Mouse (Mus musculus) liver, embryonic 16.5 days (tissue): ENCODE results near the gene Pex11b. TPM values are rescaled to one million over a fixed set of nuclear protein-coding genes. Genes with fewer than 3 reads are reported as not detected.

Experiments
- ATAC-seq: fragments of 200-750 bp; cut with Nextera tagmentation; 2 replicates; pipeline ENCODE4 v1.8.0; 2017; ENCODE audit warnings: low read depth, mild to moderate bottlenecking, moderate number of reproducible peaks, moderate library complexity
- H3K27ac ChIP-seq: fragments of 300-500 bp; sonication (generic); 2 replicates; pipeline ENCODE4 v1.5.1; 2014; ENCODE audit warnings: mild to moderate bottlenecking, low read length
- H3K27me3 ChIP-seq: fragments of 300-500 bp; sonication (generic); 2 replicates; pipeline ENCODE4 v1.6.1; 2014; ENCODE audit warnings: low read depth, low read length, mixed read lengths; ENCODE audit not compliant: control insufficient read depth, insufficient read depth
- H3K36me3 ChIP-seq: fragments of 300-500 bp; sonication (generic); 2 replicates; pipeline ENCODE4 v1.6.1; 2014; ENCODE audit warnings: mild to moderate bottlenecking; ENCODE audit not compliant: control insufficient read depth, insufficient read depth
- H3K4me1 ChIP-seq: fragments of 300-500 bp; sonication (generic); 2 replicates; pipeline ENCODE4 v1.6.1; 2014; ENCODE audit warnings: low read depth, low read length, mixed read lengths; ENCODE audit not compliant: control insufficient read depth
- H3K4me2 ChIP-seq: fragments of 300-500 bp; sonication (generic); 2 replicates; pipeline ENCODE4 v1.6.1; 2014; ENCODE audit warnings: low read depth, low read length, mixed read lengths
- H3K4me3 ChIP-seq: fragments of 300-500 bp; sonication (generic); 2 replicates; pipeline ENCODE4 v1.5.1; 2014; ENCODE audit warnings: low read depth, mild to moderate bottlenecking, low read length
- H3K9ac ChIP-seq: fragments of 300-500 bp; sonication (generic); 2 replicates; pipeline ENCODE4 v1.6.1; 2014; ENCODE audit warnings: low read depth, low read length
- H3K9me3 ChIP-seq: fragments of 300-500 bp; sonication (generic); replicated peaks from 2 replicates; pipeline ENCODE4 v1.6.1; 2016; ENCODE audit warnings: low read length; ENCODE audit not compliant: control insufficient read depth
- WGBS: fragments of 180-500 bp; shearing (Covaris S2); extraction: QIAGEN DNeasy Blood & Tissue Kit; methylation state at CpG from one replicate; pipeline ENCODE4 v1.1.7; 2014; ENCODE audit not compliant: insufficient replicate concordance; 5-methylcytosine and 5-hydroxymethylcytosine counted together
- polyA plus RNA-seq: library from polyadenylated mRNA; unstranded; fragments of >200 nt; fragmentation: Nextera tagmentation; extraction: Ambion mirVana; gene quantifications from 2 replicates; pipeline ENCODE4 v1.2.1, GENCODE M21; 2015

The Pex11b gene
- polyA plus RNA-seq, result 14.5 and 15.3 TPM in 2 replicates

- ATAC-seq, result peak; percentile 88
- peak within 1 kb of the TSS; percentile 81 for H3K4me3 ChIP-seq
- H3K27me3 ChIP-seq, result no peaks in the 10 kb centered on the region
- peak within 1 kb of the TSS; percentile 96 for H3K9ac ChIP-seq
- H3K36me3 ChIP-seq, result peaks cover 9% of the 10 kb centered on the region
- H3K27ac ChIP-seq, result peak within 1 kb of the TSS; percentile 85
- H3K9me3 ChIP-seq, result no peaks in the 10 kb centered on the region
- peak within 1 kb of the TSS; percentile 83 for H3K4me2 ChIP-seq
- peaks cover 32% of the 10 kb centered on the region for H3K4me1 ChIP-seq
- 2% methylated on average over 60 of the region's 60 CpGs for WGBS
Measured at GRCm38 (mm10) chr3:96634928-96635879, at the start of gene Pex11b, which contains the start of gene Gm42957. Gene Pex11b, plus strand, starts transcription at chr3:96635376. Gene Gm42957, plus strand, starts transcription at chr3:96635474.

- no peak overlapping the region for H3K4me3 ChIP-seq
- H3K27me3 ChIP-seq, result peaks cover 9% of the 10 kb centered on the region
- H3K36me3 ChIP-seq, result 0 out of 2 replicates have a peak, but pooled peaks cover 3% of the 10 kb centered on the region
- no peak overlapping the region for H3K27ac ChIP-seq
- peaks cover 9% of the 10 kb centered on the region for H3K4me1 ChIP-seq
- no peak overlapping the region for H3K9ac ChIP-seq
- H3K4me2 ChIP-seq, result no peak overlapping the region
- 66% methylated on average over 4 of the region's 4 CpGs for whole genome bisulfite sequencing
- H3K9me3 ChIP-seq, result no peaks in the 10 kb centered on the region
- ATAC-seq, result no peak
Measured at GRCm38 (mm10) chr3:96590657-96591056, 44.5 kb upstream of the Pex11b start.

- Histone ChIP-seq H3K4me2 (peak overlapping the region; percentile 88), H3K4me1 (peaks cover 29% of the 10 kb centered on the region), H3K27me3 (peaks cover 36% of the 10 kb centered on the region), H3K27ac (peak overlapping the region; percentile 91), H3K9me3 (no peaks in the 10 kb centered on the region), H3K36me3 (0 out of 2 replicates have a peak, but pooled peaks cover 3% of the 10 kb centered on the region), H3K4me3 (peak overlapping the region; percentile 83), H3K9ac (peak overlapping the region; percentile 88)
- WGBS, result 1% methylated on average over 10 of the region's 10 CpGs
- ATAC-seq, result no peak
Measured at GRCm38 (mm10) chr3:96593374-96593773, 41.8 kb upstream of the Pex11b start.

GRCm38 (mm10) chr3:96593790-96594560, 41.2 kb upstream of the Pex11b start, which contains the start of gene Polr3gl:
Gene Polr3gl, minus strand, starts transcription at chr3:96594181.
- WGBS, result 0% methylated on average over 36 of the region's 38 CpGs
- peak within 1 kb of the TSS; percentile 88 for H3K4me2 ChIP-seq
- H3K4me3 ChIP-seq, result peak within 1 kb of the TSS; percentile 83
- H3K9ac ChIP-seq, result peak within 1 kb of the TSS; percentile 88
- H3K9me3 ChIP-seq, result no peaks in the 10 kb centered on the region
- H3K36me3 ChIP-seq, result 0 out of 2 replicates have a peak, but pooled peaks cover 3% of the 10 kb centered on the region
- H3K27ac ChIP-seq, result peak within 1 kb of the TSS; percentile 91
- ATAC-seq, result peak; percentile 96
- H3K4me1 ChIP-seq, result peaks cover 31% of the 10 kb centered on the region
- H3K27me3 ChIP-seq, result peaks cover 42% of the 10 kb centered on the region

- 0 out of 2 replicates have a peak, but pooled peaks cover 1% of the 10 kb centered on the region for H3K36me3 ChIP-seq
- 74% methylated on average over 5 of the region's 5 CpGs for WGBS
- H3K4me2 ChIP-seq, result no peak overlapping the region
- H3K4me3 ChIP-seq, result no peak overlapping the region
- H3K27ac ChIP-seq, result no peak overlapping the region
- no peak for ATAC-seq
- H3K9ac ChIP-seq, result no peak overlapping the region
- peaks cover 31% of the 10 kb centered on the region for H3K4me1 ChIP-seq
- peaks cover 51% of the 10 kb centered on the region for H3K27me3 ChIP-seq
- no peaks in the 10 kb centered on the region for H3K9me3 ChIP-seq
Measured at GRCm38 (mm10) chr3:96594851-96595250, 40.3 kb upstream of the Pex11b start.

GRCm38 (mm10) chr3:96595661-96596060, 39.5 kb upstream of the Pex11b start:
- H3K9me3 ChIP-seq, result no peaks in the 10 kb centered on the region
- no peaks in the 10 kb centered on the region for H3K36me3 ChIP-seq
- WGBS, result 31% methylated on average over 6 of the region's 6 CpGs
- peaks cover 31% of the 10 kb centered on the region for H3K4me1 ChIP-seq
- ATAC-seq, result no peak
- H3K9ac ChIP-seq, result no peak overlapping the region
- no peak overlapping the region for H3K4me2 ChIP-seq
- peaks cover 59% of the 10 kb centered on the region for H3K27me3 ChIP-seq
- H3K4me3 ChIP-seq, result no peak overlapping the region
- H3K27ac ChIP-seq, result no peak overlapping the region

- Histone ChIP-seq H3K9ac (peak within 1 kb of the TSS; percentile 23), H3K4me2 (peak within 1 kb of the TSS; percentile 50), H3K36me3 (no peaks in the 10 kb centered on the region), H3K9me3 (no peaks in the 10 kb centered on the region), H3K27me3 (peaks cover 65% of the 10 kb centered on the region), H3K4me1 (peaks cover 31% of the 10 kb centered on the region), H3K27ac (no peak within 1 kb of the TSS), H3K4me3 (peak within 1 kb of the TSS; percentile 38)
- WGBS, result 2% methylated on average over 23 of the region's 23 CpGs
- no peak for ATAC-seq
Measured at GRCm38 (mm10) chr3:96596228-96596707, 38.9 kb upstream of the Pex11b start, which contains the start of gene Ankrd34a. Gene Ankrd34a, plus strand, starts transcription at chr3:96596636.

GRCm38 (mm10) chr3:96596855-96597254, 38.3 kb upstream of the Pex11b start:
- 3% methylated on average over 11 of the region's 12 CpGs for WGBS
- Histone ChIP-seq H3K4me1 (peaks cover 31% of the 10 kb centered on the region), H3K4me3 (peak overlapping the region; percentile 28), H3K9me3 (no peaks in the 10 kb centered on the region), H3K27me3 (peaks cover 71% of the 10 kb centered on the region), H3K9ac (no peak overlapping the region), H3K27ac (no peak overlapping the region), H3K36me3 (no peaks in the 10 kb centered on the region), H3K4me2 (peak overlapping the region; percentile 50)
- no peak for ATAC-seq
